ENCODE assay signal across 15 mouse cellular contexts in genomic region chr6:51460021-51460360, GRCm38 (mm10). TPM values are rescaled to one million over a fixed set of nuclear protein-coding genes. Genes with fewer than 3 reads are reported as not detected.
DNase-seq lines count a peak whose midpoint lies in the region; ATAC-seq and TF ChIP-seq lines count a peak whose summit lies in the region.
"Had no signal": no experiment of that assay in that cellular context is flagged by ENCODE, and none has a peak within 500 bp of the region (broad histone marks: within the 10 kb centered on the region; RNA-seq: fewer than 3 reads in every experiment).

No protein-coding gene starts in this region.

- peak; percentile 36 for DNase-seq in embryo, embryonic 10 days (ENCODE audit: low spot score)
- no peak for DNase-seq in embryo, embryonic 11 days
- DNase-seq in kidney, postnatal 0 days (ENCODE audit: low spot score) = no peak
- no peak for DNase-seq in kidney, adult 9 months
- peak; percentile 50 for DNase-seq in CH12.LX (ENCODE audit: extremely low read depth)
- DNase-seq in liver, postnatal 0 days = no peak
- DNase-seq in adrenal gland, adult 8-10 months = no peak
- DNase-seq in spleen, adult 12 weeks (ENCODE audit: low spot score) = no peak
- DNase-seq: cerebellum, adult 9-11 months; kidney, adult 2 months; lung, postnatal 4 days; spleen, adult 18-20 months had no signal

- H3K27ac ChIP-seq in kidney, postnatal 0 days = no peak overlapping the region
- no peak overlapping the region for H3K27ac ChIP-seq in CH12.LX (ENCODE audit: insufficient read depth, low read depth)
- H3K27ac ChIP-seq in liver, postnatal 0 days (ENCODE audit: low read depth) = no peak overlapping the region
- H3K27ac ChIP-seq: embryonic facial prominence, embryonic 15.5 days; left cerebral cortex, adult 2 months had no signal

- H3K79me2 ChIP-seq in CH12.LX (replicated peaks; ENCODE audit: control insufficient read depth, extremely low read depth, insufficient read depth, poor library complexity, severe bottlenecking) = peaks cover 11% of the 10 kb centered on the region

- H3K4me1 ChIP-seq in kidney, postnatal 0 days (replicated peaks; ENCODE audit: insufficient read depth, low read length) = no peaks in the 10 kb centered on the region
- peaks cover 0 to 31% of the 10 kb centered on the region in 2 experiments; a peak in 2 of 4 replicates for H3K4me1 ChIP-seq in CH12.LX (ENCODE audit: control insufficient read depth in 1 of 2, insufficient read depth in 2 of 2)
- H3K4me1 ChIP-seq in liver, postnatal 0 days (ENCODE audit: insufficient read depth) = no peaks in the 10 kb centered on the region
- H3K4me1 ChIP-seq: embryonic facial prominence, embryonic 15.5 days had no signal

- no peaks in the 10 kb centered on the region for H3K27me3 ChIP-seq in kidney, postnatal 0 days (ENCODE audit: insufficient read depth, low read length)
- H3K27me3 ChIP-seq in CH12.LX (replicated peaks) = no peaks in the 10 kb centered on the region
- no peaks in the 10 kb centered on the region for H3K27me3 ChIP-seq in liver, postnatal 0 days (ENCODE audit: insufficient read depth, low read length)
- H3K27me3 ChIP-seq: embryonic facial prominence, embryonic 15.5 days had no signal

- TF ChIP-seq RAD21 in CH12.LX (IDR thresholded peaks at IDR 0.05; ENCODE audit: low read depth, low read length) = no peak

- TF ChIP-seq EP300 in CH12.LX (IDR thresholded peaks at IDR 0.05; ENCODE audit: low read length) = no peak
- TF ChIP-seq EP300 in liver, postnatal 0 days (IDR thresholded peaks at IDR 0.05; ENCODE audit: low read depth) = no peak

- H3K9me3 ChIP-seq in kidney, postnatal 0 days (replicated peaks; ENCODE audit: low read length) = no peaks in the 10 kb centered on the region
- H3K9me3 ChIP-seq in CH12.LX (replicated peaks; ENCODE audit: low read length) = no peaks in the 10 kb centered on the region
- H3K9me3 ChIP-seq in liver, postnatal 0 days (ENCODE audit: low read length) = no peaks in the 10 kb centered on the region
- H3K9me3 ChIP-seq: embryonic facial prominence, embryonic 15.5 days had no signal

- no peak overlapping the region for H3K4me2 ChIP-seq in kidney, postnatal 0 days (ENCODE audit: low read length)
- H3K4me2 ChIP-seq in CH12.LX (ENCODE audit: insufficient read depth, low read depth, poor library complexity, severe bottlenecking) = no peak overlapping the region
- no peak overlapping the region for H3K4me2 ChIP-seq in liver, postnatal 0 days (ENCODE audit: low read depth, low read length)
- H3K4me2 ChIP-seq: embryonic facial prominence, embryonic 15.5 days had no signal

- TF ChIP-seq POLR2A in CH12.LX (IDR thresholded peaks at IDR 0.05; ENCODE audit: low read depth, low read length) = no peak; the same call in 1 of the 2 replicates

- ATAC-seq in kidney, postnatal 0 days (replicated peaks; ENCODE audit: low FRiP score, low read depth) = peak; percentile 10; the same call in 1 of the 2 replicates
- ATAC-seq in liver, postnatal 0 days = peak; percentile 16; the same call in 1 of the 2 replicates

- in situ Hi-C loops in CH12.LX (cut with MboI; ENCODE audit: low pct_ligation_motif_present, low pct_unique_long_range_greater_than_20kb, low sequenced_read_pairs) = no loop called here

- H3K4me3 ChIP-seq in kidney, postnatal 0 days (replicated peaks; ENCODE audit: low read depth, low read length) = no peak overlapping the region
- H3K4me3 ChIP-seq in CH12.LX (replicated peaks in 1 of 3; ENCODE audit: low read depth in 2 of 3, low read length in 2 of 3, poor library complexity in 1 of 3) = no peak overlapping the region
- H3K4me3 ChIP-seq in liver, postnatal 0 days (ENCODE audit: low read depth, low read length) = no peak overlapping the region
- H3K4me3 ChIP-seq: embryonic facial prominence, embryonic 15.5 days; left cerebral cortex, adult 2 months had no signal

- peaks cover 35% of the 10 kb centered on the region for H3K36me3 ChIP-seq in kidney, postnatal 0 days (ENCODE audit: insufficient read depth, low read length)
- peaks cover 48 to 66% of the 10 kb centered on the region in 2 experiments for H3K36me3 ChIP-seq in CH12.LX (replicated peaks in 1 of 2; ENCODE audit: control insufficient read depth in 1 of 2, insufficient read depth in 1 of 2, low read length in 1 of 2)
- H3K36me3 ChIP-seq in liver, postnatal 0 days (replicated peaks; ENCODE audit: insufficient read depth, low read length) = peaks cover 53% of the 10 kb centered on the region

- H3K9ac ChIP-seq in kidney, postnatal 0 days (ENCODE audit: low read depth, low read length) = no peak overlapping the region
- no peak overlapping the region for H3K9ac ChIP-seq in CH12.LX (ENCODE audit: insufficient read depth, low read depth)
- H3K9ac ChIP-seq in liver, postnatal 0 days (replicated peaks) = no peak overlapping the region
- H3K9ac ChIP-seq: embryonic facial prominence, embryonic 15.5 days had no signal

- 76% methylated on average over 4 of the region's 4 CpGs for WGBS in kidney, postnatal 0 days
- 82% methylated on average over 4 of the region's 4 CpGs for WGBS in liver, postnatal 0 days (ENCODE audit: insufficient replicate concordance)

- dilution Hi-C loops in CH12.LX (cut with MboI; ENCODE audit: extremely low pct_ligation_motif_present, extremely low pct_unique_long_range_greater_than_20kb, low sequenced_read_pairs) = no loop called here

- no peak for TF ChIP-seq CTCF in kidney, postnatal 0 days (IDR thresholded peaks at IDR 0.05; ENCODE audit: low read depth)
- TF ChIP-seq CTCF in CH12.LX (conservative IDR thresholded peaks at IDR 0.05 in 1 of 2, IDR thresholded peaks at IDR 0.05 in 1 of 2; ENCODE audit: low read depth in 2 of 2, low read length in 2 of 2) = no peak
- no peak for TF ChIP-seq CTCF in liver, postnatal 0 days (IDR thresholded peaks at IDR 0.05; ENCODE audit: low read depth)

TF ChIP-seq in CH12.LX, 34 proteins besides CTCF, POLR2A, EP300 and RAD21:
- TF ChIP-seq TBP (conservative IDR thresholded peaks at IDR 0.05; ENCODE audit: low read depth, low read length) (no peak), CHD1 (IDR thresholded peaks at IDR 0.05; ENCODE audit: low read depth, low read length) (no peak), PAX5 (IDR thresholded peaks at IDR 0.05; ENCODE audit: low read length) (no peak), UBTF (IDR thresholded peaks at IDR 0.05; ENCODE audit: low read depth, low read length) (no peak), MAZ (IDR thresholded peaks at IDR 0.05; ENCODE audit: low read depth, low read length) (no peak), MXI1 (IDR thresholded peaks at IDR 0.05; ENCODE audit: low read depth, low read length) (no peak), MEF2A (IDR thresholded peaks at IDR 0.05; ENCODE audit: borderline replicate concordance, low read depth, low read length) (no peak), MAX (IDR thresholded peaks at IDR 0.05; ENCODE audit: low read length) (no peak), USF2 (conservative IDR thresholded peaks at IDR 0.05; ENCODE audit: low read depth, low read length) (no peak), ZC3H11A (IDR thresholded peaks at IDR 0.05; ENCODE audit: low read depth, low read length) (no peak)

RNA-seq across cellular contexts. Expression of gene Hnrnpa2b1, which starts 9.7 kb away (rescaled TPM):
- 1,374 and 1,518 TPM in 2 replicates for polyA plus RNA-seq in kidney, postnatal 0 days (2015; fragmentation: Nextera tagmentation; extraction: Ambion mirVana)
- total RNA-seq in CH12.LX (2012; rRNA removed) = 500 and 668 TPM in 2 replicates
- total RNA-seq in CH12.LX (2014; rRNA removed) = 710 and 855 TPM in 2 replicates
- 1,854 and 1,994 TPM in 2 replicates for polyA plus RNA-seq in CH12.LX (2012; ENCODE audit: insufficient read length, low read depth)
- 546 and 587 TPM in 2 replicates for polyA plus RNA-seq in liver, postnatal 0 days (2015; fragmentation: Nextera tagmentation; extraction: Ambion mirVana)
- total RNA-seq in adrenal gland, adult 8-10 months (2022) = 100 to 1,000 TPM; 423 to 743 (median 588) TPM

RNA-seq across cellular contexts. Expression of gene Cbx3, which starts 10.2 kb away (rescaled TPM):
- 445 and 447 TPM in 2 replicates for polyA plus RNA-seq in kidney, postnatal 0 days (2015; fragmentation: Nextera tagmentation; extraction: Ambion mirVana)
- 145 and 199 TPM in 2 replicates for total RNA-seq in CH12.LX (2012; rRNA removed)
- total RNA-seq in CH12.LX (2014; rRNA removed) = 300 and 350 TPM in 2 replicates
- 197 and 258 TPM in 2 replicates for polyA plus RNA-seq in CH12.LX (2012; ENCODE audit: insufficient read length, low read depth)
- polyA plus RNA-seq in liver, postnatal 0 days (2015; fragmentation: Nextera tagmentation; extraction: Ambion mirVana) = 169 and 174 TPM in 2 replicates
- 10 to 100 TPM; 82.2 to 95.1 (median 92.7) TPM for total RNA-seq in adrenal gland, adult 8-10 months (2022)

RNA-seq across cellular contexts. Expression of gene Nfe2l3, which starts 27.5 kb away (rescaled TPM):
- 4.0 and 5.0 TPM in 2 replicates for polyA plus RNA-seq in kidney, postnatal 0 days (2015; fragmentation: Nextera tagmentation; extraction: Ambion mirVana)
- total RNA-seq in CH12.LX (2012; rRNA removed) = 0.17 and 0.21 TPM in 2 replicates
- total RNA-seq in CH12.LX (2014; rRNA removed) = not detected in 2 replicates
- 0.14 and 0.38 TPM in 2 replicates for polyA plus RNA-seq in CH12.LX (2012; ENCODE audit: insufficient read length, low read depth)
- 0.15 and 0.16 TPM in 2 replicates for polyA plus RNA-seq in liver, postnatal 0 days (2015; fragmentation: Nextera tagmentation; extraction: Ambion mirVana)
- total RNA-seq in adrenal gland, adult 8-10 months (2022) = not detected
- total RNA-seq: granulocyte monocyte progenitor cell, adult 5-6 weeks had no signal

Comparison
In these comparisons a context has a peak if more than half of its experiments do, and no peak if none do; other contexts are left out.
1. DNase-seq: peak in embryo, embryonic 10 days (single experiment) and CH12.LX (single experiment); none in embryo, embryonic 11 days (single experiment), kidney, postnatal 0 days (single experiment), kidney, adult 9 months (single experiment), liver, postnatal 0 days (single experiment), adrenal gland, adult 8-10 months (single experiment) and spleen, adult 12 weeks (single experiment).